Mouse (Mus musculus) liver, embryonic 15.5 days (tissue): ENCODE measurements around the gene Ccdc110. TPM values are rescaled to one million over a fixed set of nuclear protein-coding genes. Genes with fewer than 3 reads are reported as not detected.

Source experiments
- ATAC-seq: fragments of 200-750 bp; cut with Nextera tagmentation; 2 replicates; pipeline ENCODE4 v1.8.0; 2017; ENCODE audit warnings: moderate number of reproducible peaks, mild to moderate bottlenecking, moderate library complexity; ENCODE audit not compliant: insufficient read depth
- H3K27ac ChIP-seq: fragments of 300-500 bp; sonication (generic); replicated peaks from 2 replicates; pipeline ENCODE4 v1.5.1; 2015; ENCODE audit warnings: mild to moderate bottlenecking, inconsistent platforms
- H3K27me3 ChIP-seq: fragments of 300-500 bp; sonication (generic); 2 replicates; pipeline ENCODE4 v1.6.1; 2015; ENCODE audit warnings: mild to moderate bottlenecking, inconsistent platforms
- H3K36me3 ChIP-seq: fragments of 300-500 bp; sonication (generic); replicated peaks from 2 replicates; pipeline ENCODE4 v1.6.1; 2015; ENCODE audit warnings: moderate library complexity, mild to moderate bottlenecking, inconsistent platforms
- H3K4me1 ChIP-seq: fragments of 300-500 bp; sonication (generic); replicated peaks from 2 replicates; pipeline ENCODE4 v1.6.1; 2015; ENCODE audit warnings: inconsistent platforms
- H3K4me2 ChIP-seq: fragments of 300-500 bp; sonication (generic); 2 replicates; pipeline ENCODE4 v1.6.1; 2015; ENCODE audit warnings: moderate library complexity, mild to moderate bottlenecking, inconsistent platforms
- H3K4me3 ChIP-seq: fragments of 300-500 bp; sonication (generic); replicated peaks from 2 replicates; pipeline ENCODE4 v1.5.1; 2015; ENCODE audit warnings: mild to moderate bottlenecking, inconsistent platforms
- H3K9ac ChIP-seq: fragments of 300-500 bp; sonication (generic); 2 replicates; pipeline ENCODE4 v1.6.1; 2015; ENCODE audit warnings: moderate library complexity, mild to moderate bottlenecking, inconsistent platforms
- H3K9me3 ChIP-seq: fragments of 300-500 bp; sonication (generic); replicated peaks from 2 replicates; pipeline ENCODE4 v1.6.1; 2016; ENCODE audit warnings: inconsistent platforms
- WGBS: fragments of 180-500 bp; shearing (Covaris S2); methylation state at CpG from one replicate; pipeline ENCODE4 v1.1.7; 2015; ENCODE audit warnings: mixed read lengths; ENCODE audit not compliant: insufficient replicate concordance; 5-methylcytosine and 5-hydroxymethylcytosine counted together
- polyA plus RNA-seq: library from polyadenylated mRNA; unstranded; fragments of >200 nt; fragmentation: Nextera tagmentation; extraction: Ambion mirVana; gene quantifications from 2 replicates; pipeline ENCODE4 v1.2.1, GENCODE M21; 2015

Ccdc110 gene
- not detected in 2 replicates for polyA plus RNA-seq

DNA sequence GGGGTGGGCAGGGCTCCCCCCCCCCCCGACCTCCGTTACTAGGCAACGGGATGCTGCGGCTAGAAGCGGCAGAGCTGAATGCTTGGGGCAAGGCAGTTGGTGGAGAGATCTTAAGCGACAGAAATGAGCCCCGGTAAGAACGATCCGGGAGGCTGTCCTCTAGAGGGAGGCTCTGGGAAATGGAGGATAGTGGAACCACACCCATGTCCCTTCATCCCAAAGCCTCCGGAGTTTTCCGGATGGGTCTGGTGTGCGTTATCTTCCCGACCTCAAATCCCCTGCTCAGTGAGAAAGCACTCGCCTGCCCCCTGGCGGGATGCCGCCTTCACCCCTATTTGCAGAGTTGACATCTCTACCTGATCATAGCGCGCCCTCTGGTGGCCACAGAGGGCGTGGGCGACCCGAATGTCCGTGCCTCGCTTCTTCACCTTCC is at the start of gene Ccdc110:
Gene Ccdc110 (plus strand): TSS at position 38 of the 433 bp plus-strand sequence.
- H3K4me3 ChIP-seq = no peak within 1 kb of the TSS
- peak within 1 kb of the TSS; percentile 18 for H3K4me2 ChIP-seq
- 6% methylated on average over 23 of the region's 23 CpGs for WGBS
- no peak within 1 kb of the TSS for H3K9ac ChIP-seq
- no peaks in the 10 kb centered on the region for H3K9me3 ChIP-seq
- H3K4me1 ChIP-seq = no peaks in the 10 kb centered on the region
- H3K36me3 ChIP-seq = no peaks in the 10 kb centered on the region
- no peak within 1 kb of the TSS for H3K27ac ChIP-seq
- no peaks in the 10 kb centered on the region for H3K27me3 ChIP-seq
- ATAC-seq = no peak

DNA sequence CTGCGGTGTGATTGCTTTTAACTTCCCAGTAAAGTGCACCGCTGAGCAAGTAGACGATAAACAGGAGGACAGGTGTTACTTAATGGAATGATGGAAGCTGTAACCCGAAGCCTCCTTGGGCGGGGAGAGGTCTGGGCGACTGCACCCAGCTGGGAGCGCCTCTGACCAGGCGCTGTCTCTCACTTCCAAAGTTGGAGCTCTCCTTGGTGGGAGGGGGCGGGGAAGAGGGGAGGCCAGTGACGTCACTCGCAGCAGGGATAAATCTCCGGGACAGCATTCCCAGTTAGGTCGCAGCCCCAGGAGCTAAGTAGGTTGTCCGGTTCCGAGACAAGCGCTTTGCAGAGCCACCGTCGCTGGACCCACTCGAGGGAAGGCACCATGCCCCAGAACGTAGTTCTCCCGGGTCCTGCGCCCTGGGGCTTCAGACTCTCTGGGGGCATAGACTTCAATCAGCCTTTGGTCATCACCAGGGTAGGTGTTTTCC is 49.2 kb upstream of the Ccdc110 start, which contains the start of gene Pdlim3:
Gene Pdlim3 (plus strand): TSS at position 260 of the 484 bp plus-strand sequence.
- ATAC-seq = no peak

DNA sequence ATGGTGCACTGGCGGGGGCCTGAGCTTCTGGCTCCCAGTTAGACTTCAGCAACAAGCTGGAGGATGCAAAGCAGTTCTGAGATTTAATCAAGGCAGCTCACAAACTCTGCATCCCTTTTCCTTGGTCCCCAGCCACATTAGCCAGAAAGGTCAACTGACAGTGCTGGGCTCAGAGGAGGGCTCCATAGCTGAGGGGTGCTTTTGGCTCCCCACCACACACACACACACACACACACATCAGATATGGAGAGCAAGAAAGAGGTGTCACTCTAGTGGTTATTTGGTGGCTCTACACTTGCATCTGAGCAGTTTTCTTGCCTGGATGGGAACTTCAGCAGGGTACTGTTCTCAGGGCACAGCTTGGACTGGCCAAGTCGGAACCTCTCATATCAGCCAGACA is 48.6 kb upstream of the Ccdc110 start:
- Histone ChIP-seq H3K27ac (no peak overlapping the region), H3K27me3 (peaks cover 17% of the 10 kb centered on the region), H3K4me2 (peak overlapping the region; percentile 48), H3K4me1 (no peaks in the 10 kb centered on the region), H3K9me3 (no peaks in the 10 kb centered on the region), H3K36me3 (no peaks in the 10 kb centered on the region), H3K4me3 (peak overlapping the region; percentile 11), H3K9ac (no peak overlapping the region)
- no peak for ATAC-seq
- 27% methylated on average over 2 of the region's 2 CpGs for WGBS

More for the DNA sequence above, 49.2 kb upstream of the Ccdc110 start, which contains the start of gene Pdlim3:
- peaks cover 17% of the 10 kb centered on the region for H3K27me3 ChIP-seq
- H3K27ac ChIP-seq = no peak within 1 kb of the TSS
- 2% methylated on average over 22 of the region's 22 CpGs for WGBS
- no peak within 1 kb of the TSS for H3K9ac ChIP-seq
- H3K36me3 ChIP-seq = no peaks in the 10 kb centered on the region
- peak within 1 kb of the TSS; percentile 12 for H3K4me3 ChIP-seq
- H3K4me1 ChIP-seq = no peaks in the 10 kb centered on the region
- no peaks in the 10 kb centered on the region for H3K9me3 ChIP-seq
- peak within 1 kb of the TSS; percentile 48 for H3K4me2 ChIP-seq

DNA sequence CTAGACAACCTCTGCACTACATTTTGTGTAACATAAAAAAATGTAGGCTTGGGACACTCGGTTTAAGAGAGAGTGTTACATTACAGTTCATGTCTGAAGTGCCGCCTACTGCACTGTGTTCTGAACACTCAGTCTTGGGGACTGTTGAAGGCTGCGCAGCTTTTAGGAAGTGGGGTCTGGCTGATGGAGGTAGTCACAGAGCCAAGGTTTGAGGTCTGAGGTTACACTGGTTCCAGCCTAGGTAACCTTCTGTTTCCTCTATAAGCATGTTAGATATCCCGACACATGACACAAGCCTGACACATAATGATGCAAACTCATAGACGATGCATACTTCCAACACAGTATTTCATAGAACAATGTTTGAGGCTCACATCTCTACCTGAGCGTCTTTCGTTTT is 44.7 kb upstream of the Ccdc110 start:
- no peaks in the 10 kb centered on the region for H3K36me3 ChIP-seq
- H3K4me1 ChIP-seq = no peaks in the 10 kb centered on the region
- WGBS = 69% methylated on average over 7 of the region's 7 CpGs
- no peak overlapping the region for H3K4me3 ChIP-seq
- H3K9me3 ChIP-seq = no peaks in the 10 kb centered on the region
- peaks cover 6% of the 10 kb centered on the region; the same call in 1 of the 2 replicates for H3K27me3 ChIP-seq
- H3K4me2 ChIP-seq = no peak overlapping the region
- no peak overlapping the region for H3K9ac ChIP-seq
- no peak for ATAC-seq
- no peak overlapping the region for H3K27ac ChIP-seq

DNA sequence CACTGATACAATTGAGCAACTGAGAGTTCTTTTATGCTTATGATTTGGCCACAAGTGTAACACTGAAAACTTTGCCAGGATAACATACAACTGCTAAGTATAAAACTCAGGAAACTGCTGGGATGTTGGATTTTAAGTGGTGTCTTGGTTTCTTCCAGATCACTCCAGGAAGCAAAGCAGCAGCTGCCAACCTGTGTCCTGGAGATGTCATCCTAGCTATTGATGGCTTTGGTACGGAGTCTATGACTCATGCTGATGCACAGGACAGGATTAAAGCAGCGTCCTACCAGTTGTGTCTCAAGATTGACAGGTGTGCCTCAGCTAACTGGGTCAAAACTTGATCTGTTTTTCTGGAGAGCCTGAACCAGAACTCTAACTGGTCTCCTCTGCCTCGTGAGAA is 37.8 kb upstream of the Ccdc110 start:
- Histone ChIP-seq H3K27ac (no peak overlapping the region), H3K4me3 (no peak overlapping the region), H3K4me1 (no peaks in the 10 kb centered on the region), H3K9me3 (no peaks in the 10 kb centered on the region), H3K27me3 (no peaks in the 10 kb centered on the region), H3K36me3 (no peaks in the 10 kb centered on the region), H3K9ac (no peak overlapping the region), H3K4me2 (no peak overlapping the region)
- ATAC-seq = no peak
- 54% methylated on average over 3 of the region's 3 CpGs for WGBS

DNA sequence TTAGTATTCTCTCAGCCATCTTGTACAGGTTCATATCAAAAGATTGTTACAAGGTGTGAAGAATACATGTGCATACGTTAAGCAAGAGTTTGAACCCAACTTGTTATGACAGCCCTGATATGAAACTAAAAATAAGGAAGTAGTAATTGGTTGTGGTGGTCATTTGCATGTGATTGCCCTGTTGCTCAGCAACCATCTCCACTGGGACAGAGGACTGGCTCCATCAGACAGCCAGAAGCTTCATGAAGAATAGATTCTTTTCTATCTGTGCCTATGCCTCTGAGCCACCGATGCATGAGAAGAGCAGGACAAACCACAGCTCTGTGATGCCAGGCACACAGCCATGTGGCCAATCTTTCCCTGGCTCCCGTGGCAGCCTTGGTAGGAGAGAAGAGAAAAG is 34.6 kb upstream of the Ccdc110 start:
- H3K4me1 ChIP-seq = no peaks in the 10 kb centered on the region
- no peak overlapping the region for H3K4me3 ChIP-seq
- 43% methylated on average over 3 of the region's 3 CpGs for WGBS
- H3K27ac ChIP-seq = no peak overlapping the region
- no peaks in the 10 kb centered on the region for H3K36me3 ChIP-seq
- no peak overlapping the region for H3K9ac ChIP-seq
- H3K27me3 ChIP-seq = no peaks in the 10 kb centered on the region
- no peaks in the 10 kb centered on the region for H3K9me3 ChIP-seq
- H3K4me2 ChIP-seq = no peak overlapping the region
- ATAC-seq = no peak

DNA sequence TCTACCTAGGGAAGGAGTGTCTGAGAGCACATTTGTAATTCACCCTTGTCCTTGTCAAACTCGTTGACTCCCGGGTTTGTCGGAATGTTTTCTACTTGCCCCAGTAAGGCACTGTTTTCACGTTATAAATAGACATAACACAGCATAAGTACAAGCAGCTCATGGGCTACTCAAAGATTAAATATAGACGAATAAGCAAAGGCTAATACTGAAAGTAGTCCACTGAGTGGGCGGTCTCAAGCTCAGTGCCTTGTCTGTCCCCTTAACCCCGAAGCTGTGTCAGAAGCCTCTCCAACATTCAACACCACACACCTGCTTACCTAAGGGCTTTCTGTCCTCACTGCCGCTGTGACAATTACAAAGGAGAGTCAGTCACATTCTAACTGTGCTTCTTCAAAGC is 32.8 kb upstream of the Ccdc110 start:
- no peaks in the 10 kb centered on the region for H3K4me1 ChIP-seq
- ATAC-seq = no peak
- no peaks in the 10 kb centered on the region for H3K27me3 ChIP-seq
- 61% methylated on average over 8 of the region's 8 CpGs for WGBS
- H3K9me3 ChIP-seq = no peaks in the 10 kb centered on the region
- H3K9ac ChIP-seq = no peak overlapping the region
- no peak overlapping the region for H3K4me3 ChIP-seq
- H3K27ac ChIP-seq = no peak overlapping the region
- H3K4me2 ChIP-seq = no peak overlapping the region
- no peaks in the 10 kb centered on the region for H3K36me3 ChIP-seq

DNA sequence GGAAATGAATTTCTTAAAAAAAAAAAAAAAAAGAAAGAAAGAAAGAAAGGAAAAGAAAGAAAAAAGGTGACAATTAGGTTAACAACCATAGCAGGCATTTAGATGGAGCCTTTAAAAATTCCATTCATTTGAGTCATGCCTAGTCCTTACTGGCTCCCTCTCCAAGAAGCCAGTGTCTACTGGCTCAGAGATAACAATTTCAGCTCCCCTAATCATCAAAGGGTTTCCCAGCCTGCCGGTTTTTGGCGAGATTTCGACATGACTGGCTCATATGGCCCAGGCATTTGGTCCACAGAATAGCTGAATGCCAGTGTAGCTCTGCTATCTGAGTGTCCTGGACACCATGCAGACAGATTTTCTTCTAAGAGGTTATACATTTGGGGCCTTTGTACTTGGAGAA is 30.8 kb upstream of the Ccdc110 start:
- 21% methylated on average over 3 of the region's 3 CpGs for WGBS
- Histone ChIP-seq H3K27ac (no peak overlapping the region), H3K27me3 (no peaks in the 10 kb centered on the region), H3K9ac (no peak overlapping the region), H3K4me2 (no peak overlapping the region), H3K4me3 (no peak overlapping the region), H3K36me3 (no peaks in the 10 kb centered on the region), H3K4me1 (no peaks in the 10 kb centered on the region), H3K9me3 (no peaks in the 10 kb centered on the region)
- ATAC-seq = no peak

DNA sequence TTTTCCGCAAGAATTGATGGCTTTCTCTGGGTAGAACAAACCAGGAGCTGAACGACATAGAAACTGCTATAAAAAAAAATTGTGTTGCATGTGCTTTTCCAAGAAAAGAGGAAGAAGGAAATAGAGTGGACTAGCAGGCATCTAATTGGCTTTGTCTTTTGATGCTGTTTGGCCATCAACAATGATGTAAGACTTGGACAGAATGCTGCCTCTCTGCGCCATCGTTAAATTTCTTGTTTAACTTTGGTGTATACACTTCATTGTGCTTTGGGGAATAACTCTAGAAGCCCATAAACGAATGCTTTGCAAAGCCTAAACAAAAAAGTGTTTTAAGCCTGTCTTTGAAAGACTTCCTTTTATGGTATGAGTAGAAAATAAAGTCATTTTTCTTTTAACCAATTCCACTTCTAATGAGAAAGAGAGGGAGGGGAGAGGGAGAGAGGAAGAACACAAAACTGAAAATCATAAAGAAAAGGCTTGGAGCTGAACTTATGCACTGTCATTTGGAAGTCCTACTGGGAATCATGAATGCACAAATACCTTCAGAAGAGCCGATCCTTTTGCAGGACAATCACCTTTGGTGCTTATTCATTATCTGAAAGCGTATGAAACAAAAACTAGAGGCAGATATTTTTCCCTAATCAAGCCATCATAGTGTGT is 28.7 kb upstream of the Ccdc110 start:
- Histone ChIP-seq H3K4me1 (no peaks in the 10 kb centered on the region), H3K27me3 (no peaks in the 10 kb centered on the region), H3K9ac (no peak overlapping the region), H3K36me3 (no peaks in the 10 kb centered on the region), H3K9me3 (no peaks in the 10 kb centered on the region), H3K4me3 (no peak overlapping the region), H3K4me2 (no peak overlapping the region), H3K27ac (no peak overlapping the region)
- 56% methylated on average over 7 of the region's 7 CpGs for WGBS
- ATAC-seq = no peak

DNA sequence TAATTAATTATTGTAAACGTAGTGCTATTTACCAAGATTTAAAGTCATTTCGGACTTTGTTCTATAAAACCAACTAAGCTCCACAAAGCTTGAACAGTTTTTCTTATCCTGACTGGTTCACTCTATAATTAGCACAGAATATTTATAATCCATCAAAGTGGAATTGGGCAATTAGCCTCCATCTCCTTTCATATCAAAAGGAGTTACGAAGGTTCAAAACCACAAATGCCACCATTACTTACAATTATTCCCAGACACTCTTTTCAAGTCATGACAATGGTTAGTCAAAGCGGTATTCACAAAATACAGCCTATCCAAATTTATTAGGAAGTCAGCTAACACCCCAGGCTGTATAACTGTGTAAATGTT is 28.2 kb upstream of the Ccdc110 start:
- Histone ChIP-seq H3K9me3 (no peaks in the 10 kb centered on the region), H3K36me3 (no peaks in the 10 kb centered on the region), H3K4me1 (no peaks in the 10 kb centered on the region), H3K4me2 (no peak overlapping the region), H3K27ac (no peak overlapping the region), H3K4me3 (no peak overlapping the region), H3K9ac (no peak overlapping the region), H3K27me3 (no peaks in the 10 kb centered on the region)
- no peak for ATAC-seq
- 67% methylated on average over 4 of the region's 4 CpGs for WGBS

DNA sequence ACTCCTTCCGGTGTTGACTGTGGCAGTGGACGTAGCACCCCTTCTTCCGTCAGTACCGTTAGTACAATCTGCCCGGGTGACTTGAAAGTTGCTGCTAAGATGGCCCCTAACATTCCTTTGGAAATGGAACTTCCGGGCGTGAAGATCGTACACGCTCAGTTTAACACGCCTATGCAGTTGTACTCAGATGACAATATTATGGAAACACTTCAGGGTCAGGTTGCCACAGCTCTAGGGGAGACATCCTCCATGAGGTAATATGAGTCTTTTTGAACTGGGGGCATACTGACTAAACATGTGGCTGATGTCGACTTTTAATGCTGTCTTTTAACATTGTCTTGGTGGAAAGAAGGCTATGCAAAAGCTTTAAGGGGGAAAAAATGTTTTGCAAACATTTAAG is 20.7 kb upstream of the Ccdc110 start:
- H3K4me2 ChIP-seq = no peak overlapping the region
- H3K9ac ChIP-seq = no peak overlapping the region
- 81% methylated on average over 11 of the region's 11 CpGs for WGBS

DNA sequence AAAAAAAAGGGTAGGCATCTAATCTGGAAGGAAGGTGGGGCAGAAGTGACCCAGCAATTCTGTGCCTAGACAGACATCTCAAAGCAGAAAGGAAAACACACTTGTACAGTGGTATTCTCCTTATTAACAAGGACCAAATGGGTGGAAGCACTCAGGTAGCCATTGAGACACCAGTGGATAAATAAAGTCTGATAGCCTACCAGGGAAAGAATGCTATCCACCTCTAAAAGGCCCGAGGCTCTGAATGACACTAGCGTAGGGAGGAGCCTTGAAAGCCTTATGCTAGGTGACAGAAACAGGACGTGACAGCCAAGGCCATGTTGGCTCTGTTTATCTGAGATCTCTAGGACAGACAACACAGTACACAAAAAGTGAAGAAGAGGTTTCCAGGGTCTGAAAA is 17.9 kb upstream of the Ccdc110 start:
- Histone ChIP-seq H3K27me3 (no peaks in the 10 kb centered on the region), H3K27ac (no peak overlapping the region), H3K4me1 (no peaks in the 10 kb centered on the region), H3K9ac (no peak overlapping the region), H3K4me3 (no peak overlapping the region), H3K36me3 (no peaks in the 10 kb centered on the region), H3K9me3 (no peaks in the 10 kb centered on the region), H3K4me2 (no peak overlapping the region)
- 46% methylated on average over 3 of the region's 3 CpGs for WGBS
- no peak for ATAC-seq

More for the DNA sequence above, 20.7 kb upstream of the Ccdc110 start:
- ATAC-seq = no peak
- Histone ChIP-seq H3K9me3 (no peaks in the 10 kb centered on the region), H3K27ac (no peak overlapping the region), H3K27me3 (no peaks in the 10 kb centered on the region), H3K36me3 (no peaks in the 10 kb centered on the region), H3K4me1 (no peaks in the 10 kb centered on the region), H3K4me3 (no peak overlapping the region)
